Mouse (Mus musculus): ENCODE measurements at regions not wholly inside any gene's neighbourhood (a gene's known extent, or its start where the extent isn't known, plus 50 kb on each side); places are given as distances from the start of the nearest gene placed in this dataset.
"Not testable (repeated sequence)": the region's sequence is repeated elsewhere in the genome, so short reads cannot be mapped to it uniquely, and the experiment has no call there.

DNA sequence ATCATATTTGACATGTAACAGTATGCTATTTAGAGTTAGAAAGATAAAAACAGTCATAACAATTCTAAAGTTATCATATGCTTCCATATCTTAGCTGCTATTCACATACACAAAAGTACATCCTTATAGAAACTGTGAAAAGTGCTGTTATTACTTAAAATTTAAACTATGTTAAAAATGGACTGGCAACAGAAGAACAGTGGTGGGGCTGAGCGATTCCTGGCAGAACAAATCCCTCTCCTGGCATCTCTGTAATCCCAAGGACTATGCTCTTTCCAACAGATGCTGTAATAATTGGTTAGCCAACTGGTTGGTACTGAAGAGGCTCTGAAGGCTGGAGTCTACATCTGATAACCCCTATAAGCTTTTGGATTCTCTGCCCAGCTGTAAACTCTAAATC lies 393.0 kb upstream of the Slc39a10 start:
- no peak for DNase-seq

DNA sequence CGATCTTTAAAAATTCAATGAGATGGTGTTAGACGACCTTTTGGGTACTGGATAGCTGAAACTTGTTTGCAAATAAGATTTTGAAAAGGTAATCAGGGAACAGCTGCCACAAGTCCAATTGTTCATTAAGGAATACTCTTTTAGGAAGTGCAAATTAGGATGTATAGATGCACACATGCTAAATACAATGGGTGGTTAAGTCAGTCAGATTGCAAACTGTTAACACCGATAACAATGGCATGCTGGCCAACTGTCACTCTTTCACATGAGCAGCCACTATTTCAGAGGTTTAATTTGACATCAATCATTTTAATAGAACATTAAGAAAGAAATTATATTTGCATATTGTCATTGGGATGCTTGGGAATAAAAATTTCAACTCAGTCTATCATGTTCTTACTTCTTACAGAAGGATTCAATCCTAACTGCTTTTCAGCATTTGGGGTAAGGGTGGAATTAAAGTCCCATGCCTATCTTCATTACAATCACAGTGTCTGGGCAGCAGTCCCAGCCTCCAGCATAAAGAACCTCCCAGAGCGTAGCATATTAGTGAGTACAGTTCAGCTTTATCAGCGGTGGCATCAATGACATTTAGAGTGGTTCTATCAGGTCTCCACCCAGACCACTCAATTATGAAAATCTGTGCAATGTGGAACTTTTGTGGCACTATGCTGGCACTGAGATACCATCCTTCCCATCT lies 385.8 kb upstream of the Slc39a10 start:
- no peak for DNase-seq

DNA sequence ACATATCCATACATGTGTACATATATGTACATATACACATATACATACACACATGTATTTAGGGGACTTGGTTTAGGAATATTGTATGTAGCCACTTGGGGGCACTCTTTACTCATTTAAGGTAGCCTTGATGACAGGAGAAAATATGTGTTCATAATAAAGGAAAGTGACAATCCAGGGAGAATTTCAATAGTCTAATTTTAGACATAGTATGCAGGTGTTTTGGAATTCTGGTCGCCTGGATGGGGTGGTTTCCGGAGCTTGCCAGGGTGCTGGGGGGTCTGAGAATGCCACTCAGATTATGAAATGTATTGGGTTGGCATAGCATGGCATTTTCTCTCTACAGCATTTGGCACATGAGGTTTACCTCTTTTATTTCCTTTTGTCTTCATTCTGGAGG lies 385.2 kb upstream of the Slc39a10 start:
- DNase-seq, result peak; percentile 7

DNA sequence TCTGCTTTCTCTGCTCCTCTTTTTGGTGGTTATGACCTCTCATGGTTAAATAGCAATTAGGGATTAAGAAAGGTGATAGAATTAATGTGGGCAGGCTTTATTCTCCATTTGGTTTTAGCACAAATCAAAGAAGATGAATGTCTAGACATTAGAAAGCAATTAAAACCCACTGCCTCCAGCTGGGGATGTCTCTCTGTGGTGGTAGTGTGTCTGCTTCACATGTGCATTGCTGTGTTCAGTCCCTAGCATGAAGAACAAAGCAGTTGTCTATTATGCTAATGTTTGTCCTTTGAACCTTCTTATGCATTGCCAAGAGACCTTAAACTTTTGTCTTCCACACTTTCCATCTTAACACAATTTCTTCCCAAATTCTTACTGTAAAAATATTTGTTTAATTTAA lies 379.5 kb upstream of the Slc39a10 start:
- no peak for DNase-seq

DNA sequence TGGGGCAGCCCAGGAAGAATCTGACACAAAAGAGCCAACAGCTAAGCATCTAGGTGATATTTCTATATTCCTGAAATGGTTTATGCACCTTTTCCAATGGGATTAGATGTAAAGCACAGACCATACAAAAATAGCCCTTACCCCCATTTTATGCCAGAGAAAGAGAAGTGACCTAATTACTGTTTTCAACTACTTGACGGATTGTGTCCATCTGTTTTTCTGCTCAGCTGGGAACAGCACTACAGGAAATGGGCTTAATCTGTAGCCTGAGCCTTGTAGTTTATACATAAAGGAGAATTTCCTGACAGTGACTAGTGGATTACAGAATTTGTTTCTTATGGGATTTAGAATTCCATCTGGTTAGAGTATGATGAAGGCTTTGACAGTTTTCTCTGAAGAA lies 371.0 kb upstream of the Slc39a10 start:
- DNase-seq, result no peak

DNA sequence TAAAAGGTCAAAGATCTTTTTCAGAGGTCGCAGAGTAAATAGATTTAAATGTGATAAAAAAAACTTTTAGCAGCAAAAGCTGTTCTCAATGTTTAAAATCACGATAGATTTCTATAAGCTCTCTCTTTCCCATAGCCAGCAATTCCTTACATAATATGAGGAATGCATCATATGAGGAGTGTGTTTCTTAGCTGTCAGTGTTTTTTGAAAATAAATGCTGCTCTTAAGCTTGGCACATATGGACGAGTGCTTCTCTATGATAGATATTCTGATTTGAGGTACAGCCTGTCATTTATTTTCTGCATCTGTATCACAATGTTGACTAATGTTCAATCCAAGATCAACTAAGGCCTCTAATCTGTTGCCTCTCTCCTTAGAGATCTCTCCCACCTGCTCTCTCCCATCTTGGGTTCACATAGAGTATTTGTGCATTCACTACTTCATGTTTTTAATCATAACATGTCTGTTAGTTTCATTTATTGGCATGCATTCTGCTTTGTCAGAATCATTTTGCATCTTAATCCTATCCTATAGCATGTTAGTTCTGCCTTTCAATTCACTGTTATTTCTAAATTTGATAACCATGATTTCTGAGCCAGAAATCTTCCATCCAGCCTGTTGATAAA lies 369.0 kb upstream of the Slc39a10 start:
- DNase-seq, result no peak

DNA sequence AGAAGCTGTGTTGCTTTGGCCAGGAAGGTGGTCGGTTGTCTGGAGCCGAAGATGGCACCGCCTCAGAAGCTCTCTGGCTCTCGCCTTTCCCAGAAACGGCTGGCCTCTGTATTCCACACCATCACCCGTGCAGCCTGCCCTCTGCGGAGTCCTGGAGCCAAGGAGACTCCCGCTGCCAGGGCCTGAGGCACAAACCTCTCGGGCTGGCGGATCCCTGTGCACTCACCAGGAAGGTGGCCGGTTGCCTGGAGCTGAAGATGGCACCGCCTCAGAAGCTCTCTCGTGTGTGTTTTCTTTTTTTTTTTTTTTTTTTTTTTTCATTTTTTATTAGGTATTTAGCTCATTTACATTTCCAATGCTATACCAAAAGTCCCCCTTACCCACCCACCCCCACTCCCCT lies 358.1 kb upstream of the Slc39a10 start:
- not testable (repeated sequence) for DNase-seq

DNA sequence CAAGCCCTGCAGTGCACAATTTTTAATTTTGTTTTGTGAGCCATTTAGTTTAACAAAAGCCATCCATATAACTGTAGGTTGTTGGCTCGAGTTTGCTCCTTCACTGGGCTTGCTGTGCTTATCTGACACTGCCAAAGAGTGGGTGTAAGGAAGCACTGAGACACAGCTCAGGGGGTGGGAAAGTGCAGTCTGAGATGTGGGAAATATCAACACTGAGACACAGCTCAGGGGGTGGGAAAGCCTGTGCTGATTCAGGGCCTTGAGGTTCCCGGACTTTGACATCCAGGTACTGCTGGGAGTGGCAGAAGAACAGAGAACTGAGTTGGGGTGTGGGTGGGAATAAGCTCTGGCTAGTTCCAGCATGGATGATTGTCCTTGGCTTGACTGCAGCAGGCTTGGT lies 324.4 kb upstream of the Slc39a10 start:
- no peak for DNase-seq

DNA sequence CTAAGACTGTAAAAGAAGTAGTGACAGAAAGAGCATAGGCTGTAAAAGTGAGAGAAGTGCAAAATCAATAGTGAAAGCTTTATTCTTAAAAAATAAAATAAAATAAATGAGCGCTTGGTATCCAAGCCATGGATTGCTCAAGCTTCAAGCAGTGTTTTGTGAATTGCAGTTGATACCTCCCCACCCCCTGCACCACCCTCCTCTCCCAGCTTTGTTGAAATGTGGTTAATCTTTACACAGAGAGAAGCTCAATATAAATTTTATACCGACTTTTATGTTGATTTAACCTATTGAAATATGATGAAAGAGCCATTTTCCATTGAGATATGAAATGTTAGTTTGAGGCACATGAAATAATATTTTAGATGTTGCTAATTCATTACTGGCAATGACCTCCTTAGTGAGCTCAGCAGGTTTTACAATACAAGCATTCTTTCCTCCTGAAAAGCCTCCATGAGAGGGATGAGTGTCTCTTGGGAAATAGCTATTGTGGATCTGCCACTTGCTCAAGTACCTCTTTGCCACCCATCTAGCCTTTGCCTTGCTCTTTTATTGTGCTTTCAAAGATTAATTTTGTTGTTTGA lies 323.9 kb upstream of the Slc39a10 start:
- no peak for DNase-seq

DNA sequence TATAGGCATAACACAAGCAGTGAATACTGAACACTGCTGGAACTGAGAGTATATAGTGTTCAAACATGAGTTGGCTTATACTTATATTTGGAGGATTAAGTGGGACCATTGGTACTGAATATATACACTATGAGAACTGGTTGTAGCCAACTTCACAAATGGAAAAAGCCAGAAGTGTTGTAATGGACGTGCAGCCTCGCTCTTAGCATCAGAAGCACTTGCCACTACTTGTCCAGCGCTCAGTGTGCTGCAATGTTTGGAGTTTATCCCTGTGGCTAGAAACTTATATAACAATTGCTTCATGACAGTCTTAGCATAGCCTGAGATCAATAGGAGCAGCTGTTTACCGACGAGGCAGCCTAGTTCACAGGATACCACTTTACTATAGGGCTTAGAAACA lies 320.8 kb upstream of the Slc39a10 start:
- no peak for DNase-seq

DNA sequence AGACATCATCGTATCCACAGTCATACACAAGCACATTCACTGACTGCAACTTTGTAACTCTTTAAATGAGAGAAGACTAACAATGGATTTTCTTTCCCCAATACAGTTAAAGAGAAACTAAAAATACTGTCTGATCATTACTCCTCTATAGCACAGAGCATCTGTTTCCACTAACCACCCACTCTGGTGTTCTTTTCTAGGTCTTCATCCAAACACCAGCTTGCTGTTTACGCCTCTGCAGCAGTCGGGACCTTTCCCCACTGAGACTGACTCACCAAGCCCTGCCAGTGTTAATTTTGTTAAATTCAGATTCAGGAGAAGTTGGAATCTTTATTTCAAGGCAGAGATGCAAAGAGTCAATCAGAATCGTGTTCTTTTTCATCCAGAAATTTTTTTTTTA lies 300.3 kb upstream of the Slc39a10 start:
- DNase-seq, result no peak

DNA sequence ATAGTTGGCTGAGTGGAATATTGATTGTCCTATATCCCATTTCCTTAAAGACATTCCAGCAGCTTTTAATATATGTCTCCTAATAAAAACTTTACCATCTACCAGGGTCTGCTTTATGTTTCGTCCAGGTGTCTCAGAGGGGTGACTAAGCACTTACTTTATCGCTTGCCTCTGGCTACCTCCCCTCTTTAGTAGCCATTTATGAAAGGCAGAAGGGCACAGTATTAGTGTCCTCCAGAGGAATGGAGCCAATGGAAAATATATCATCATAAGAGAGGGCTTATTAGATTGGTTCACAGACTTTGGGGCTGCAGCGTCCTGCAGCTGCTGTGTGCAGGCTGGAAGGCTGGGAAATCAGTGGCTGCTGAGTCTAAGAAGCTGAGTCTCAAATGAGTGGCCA lies 271.8 kb upstream of the Slc39a10 start:
- no peak for DNase-seq

DNA sequence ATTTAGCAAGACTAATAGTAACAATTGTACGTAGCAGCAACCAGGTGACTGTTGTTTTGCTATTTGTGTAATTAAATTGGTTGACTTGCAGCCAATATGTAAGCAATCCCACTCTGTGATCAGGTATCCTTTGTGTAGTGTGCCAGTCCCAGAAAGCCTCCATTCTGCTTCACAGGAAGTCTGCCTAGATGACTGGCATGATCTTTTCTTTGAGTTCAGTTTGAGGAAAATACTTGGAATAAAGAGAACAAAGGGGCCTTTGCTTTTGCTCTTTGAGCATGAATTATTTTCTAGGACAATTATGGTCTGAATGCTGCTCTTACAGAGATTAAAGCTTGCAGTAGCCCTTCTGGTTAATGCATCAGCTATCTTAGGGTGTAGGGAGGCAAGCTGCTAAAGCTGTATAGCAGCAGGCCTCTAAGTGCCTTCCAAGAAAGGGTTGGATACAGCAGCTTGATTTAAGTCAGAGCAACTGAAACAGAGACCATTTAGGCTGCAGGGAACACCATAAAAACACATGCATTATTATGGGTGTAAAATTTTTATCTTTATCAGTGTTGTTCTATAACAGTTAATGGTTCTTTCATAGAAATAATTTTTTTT lies 271.3 kb upstream of the Slc39a10 start:
- DNase-seq, result no peak

DNA sequence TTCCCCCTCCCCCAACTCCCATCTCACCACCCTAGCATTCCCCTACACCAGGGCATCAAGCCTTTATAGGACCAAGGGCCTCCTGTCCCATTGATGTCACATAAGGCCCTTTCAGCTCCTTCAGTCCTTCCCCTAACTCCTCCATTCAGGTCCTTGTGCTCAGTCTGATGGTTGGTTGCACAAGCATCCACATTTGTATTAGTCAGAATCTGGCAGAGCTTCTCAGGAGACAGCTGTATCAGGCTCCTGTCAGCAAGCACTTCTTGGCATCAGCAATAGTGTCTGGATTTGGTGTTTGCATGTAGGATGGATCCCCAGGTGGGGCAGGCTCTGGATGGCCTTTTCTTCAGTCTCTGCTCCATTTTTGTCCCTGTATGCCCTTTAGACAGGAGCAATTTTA lies 237.4 kb upstream of the Slc39a10 start:
- DNase-seq, result not testable (repeated sequence)

DNA sequence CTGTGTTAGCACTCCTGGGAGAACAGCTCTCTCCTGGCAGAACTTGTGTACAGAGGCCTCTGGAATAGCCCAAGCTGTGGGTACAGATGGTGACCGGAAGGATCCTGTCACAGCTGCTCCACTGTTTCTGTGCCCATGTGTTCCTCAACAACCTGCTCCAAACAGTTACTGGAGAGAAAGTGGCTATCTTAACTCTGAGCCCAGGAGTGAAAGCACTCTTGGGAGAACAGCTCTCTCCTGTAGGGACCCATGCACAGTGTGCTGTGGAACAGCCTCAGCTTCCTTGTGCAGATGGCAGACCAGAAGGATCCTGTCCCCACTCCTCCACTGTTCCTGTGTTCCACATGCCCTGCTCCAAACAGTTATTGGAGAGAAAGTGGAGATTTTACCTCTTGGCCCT lies 227.0 kb upstream of the Slc39a10 start:
- DNase-seq, result no peak

DNA sequence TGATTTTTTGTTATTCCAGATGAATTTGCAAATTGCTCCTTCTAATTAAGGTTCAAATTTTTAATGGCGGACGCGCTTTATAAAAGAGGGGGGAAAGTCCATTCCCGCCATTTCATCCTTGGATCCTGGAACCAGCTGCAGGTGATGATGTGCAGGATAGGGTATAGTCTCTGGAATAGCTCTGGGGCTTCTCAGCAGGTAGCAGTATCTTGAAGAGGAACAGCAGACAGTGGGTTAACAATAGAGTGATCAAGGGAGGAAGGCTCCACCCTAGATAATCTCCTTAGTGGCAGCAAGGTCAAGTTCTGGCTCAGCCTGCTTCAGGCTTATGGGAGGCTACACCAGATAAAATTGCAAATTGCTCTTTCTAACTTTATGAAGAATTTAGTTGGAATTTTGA lies 224.0 kb upstream of the Slc39a10 start:
- DNase-seq, result not testable (repeated sequence)

DNA sequence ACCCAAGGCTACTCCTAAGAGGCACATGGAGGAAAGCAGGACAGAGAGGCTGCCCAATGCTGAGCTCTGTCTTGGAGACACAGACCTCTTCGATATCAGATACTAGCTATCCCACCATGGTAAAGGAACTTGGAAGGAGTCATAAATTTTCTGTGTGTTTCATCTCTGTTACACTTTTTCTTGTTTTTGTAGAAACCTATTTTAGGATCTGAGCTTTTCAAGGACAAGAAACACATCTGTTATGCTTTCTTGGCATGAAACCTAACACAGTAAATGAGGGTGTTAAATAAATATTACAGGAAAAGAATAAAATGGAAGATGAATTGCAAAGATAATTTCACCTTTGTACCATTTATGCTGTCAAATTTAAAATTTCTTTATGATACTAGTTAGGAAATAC lies 219.8 kb upstream of the Slc39a10 start:
- DNase-seq, result no peak

DNA sequence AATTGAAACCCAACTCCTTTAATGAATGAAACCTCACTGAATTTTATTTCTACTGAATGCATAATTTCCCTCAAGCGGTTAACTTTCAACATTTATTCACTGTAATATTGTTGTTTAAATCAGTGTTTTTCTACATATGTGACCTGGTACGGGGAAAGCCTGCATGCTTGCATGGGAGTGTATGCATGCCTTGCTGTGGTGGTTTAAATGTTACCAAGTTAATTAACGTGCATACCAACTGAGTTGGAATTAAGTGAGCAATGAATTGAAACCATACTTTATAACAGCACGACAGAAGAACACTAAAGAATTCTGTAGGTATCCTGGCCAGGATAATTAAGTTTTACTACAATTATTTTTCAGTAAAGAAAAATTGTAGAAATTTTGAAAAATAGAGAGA lies 211.4 kb upstream of the Slc39a10 start:
- DNase-seq, result no peak

DNA sequence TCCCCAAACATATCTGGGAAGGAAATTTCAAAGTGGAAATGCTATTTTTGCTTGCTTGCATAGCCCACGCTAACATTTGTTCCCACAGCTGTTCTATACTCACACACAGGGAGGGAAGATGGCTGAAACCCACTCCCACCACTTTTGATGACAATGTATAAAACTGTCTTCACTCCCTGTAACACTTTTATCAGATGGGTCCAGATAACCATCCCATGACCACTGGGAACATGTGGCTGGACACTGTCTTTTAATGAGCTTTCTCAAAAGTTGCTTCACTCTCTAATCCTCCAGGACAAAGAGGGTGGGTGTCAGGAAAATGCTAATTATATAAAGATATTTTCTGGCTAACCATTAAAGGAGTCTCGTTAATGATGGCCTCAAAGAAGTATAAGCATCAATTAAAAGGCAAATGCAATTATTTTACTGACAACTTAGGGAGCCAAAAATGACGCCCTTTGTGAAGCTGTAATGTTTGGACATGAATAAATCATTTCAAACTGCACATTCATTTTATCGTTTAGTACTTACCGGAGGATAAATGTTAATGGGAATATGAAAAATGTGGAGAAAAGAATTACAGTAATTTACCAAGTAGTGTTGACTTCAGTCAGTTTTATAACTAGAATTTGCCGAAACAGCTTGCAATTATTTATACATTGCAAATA lies 210.8 kb upstream of the Slc39a10 start:
- no peak for DNase-seq

DNA sequence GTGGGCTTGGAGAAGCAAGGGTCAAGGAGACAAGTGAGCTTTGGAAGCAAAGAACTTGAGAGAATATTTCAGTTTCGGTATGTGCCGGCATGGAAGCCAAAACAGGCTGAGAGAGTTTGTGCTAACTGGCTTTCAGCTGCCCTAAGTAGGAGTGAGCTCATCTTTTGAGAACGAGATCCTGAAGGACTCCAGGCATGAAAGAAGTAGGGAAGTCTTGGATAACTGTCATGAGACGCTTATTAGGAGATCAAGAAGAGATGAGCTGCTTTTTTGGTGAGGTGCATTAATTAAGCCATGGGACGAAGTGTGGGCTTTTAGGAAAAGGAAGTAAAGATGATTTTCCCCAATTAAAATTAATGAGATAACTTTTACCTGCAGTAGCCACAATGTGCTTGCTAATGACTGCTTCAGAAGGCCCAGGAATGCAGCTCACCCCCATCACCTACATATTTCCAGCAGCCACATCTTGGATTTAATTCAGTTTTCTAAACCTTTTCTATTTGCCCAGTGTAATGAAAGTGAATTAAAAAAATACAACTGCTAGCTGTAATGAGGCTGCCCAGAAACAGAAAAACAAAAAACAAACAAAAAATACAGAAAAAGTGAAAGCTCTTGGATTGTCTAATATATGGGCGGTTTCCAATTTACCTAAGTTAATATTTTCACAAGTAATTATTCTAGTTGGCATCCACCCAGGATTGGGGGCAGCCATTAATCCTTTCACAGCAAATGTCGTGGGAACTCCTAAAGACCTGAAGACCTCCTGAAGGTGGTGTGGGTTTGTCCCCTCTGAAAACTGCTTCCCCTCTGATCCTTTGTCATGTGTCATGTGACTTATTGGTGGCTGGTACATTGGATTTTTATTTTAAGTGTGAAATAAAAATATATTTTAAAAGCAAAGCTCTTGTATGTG lies 204.7 kb upstream of the Slc39a10 start:
- no peak for DNase-seq

DNA sequence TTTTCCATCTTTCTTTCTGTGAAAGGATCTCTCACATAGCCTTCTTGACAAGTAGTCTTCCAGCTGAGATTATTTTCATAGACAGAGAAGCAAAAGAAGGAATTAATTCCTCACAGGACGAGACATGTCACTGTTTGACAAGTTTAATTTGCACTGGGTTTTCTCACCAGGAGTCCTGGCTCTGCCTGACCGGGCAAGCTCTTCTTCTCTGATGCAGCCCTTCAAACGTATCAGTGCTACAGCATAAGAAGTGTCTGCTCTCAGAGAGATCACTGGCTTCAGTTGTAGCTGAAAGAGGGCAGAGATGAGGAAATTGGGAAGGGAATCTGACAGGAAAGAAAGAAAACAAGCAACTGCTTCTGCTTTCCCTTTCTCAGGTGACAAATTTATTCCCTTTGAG lies 201.8 kb upstream of the Slc39a10 start:
- DNase-seq, result no peak

DNA sequence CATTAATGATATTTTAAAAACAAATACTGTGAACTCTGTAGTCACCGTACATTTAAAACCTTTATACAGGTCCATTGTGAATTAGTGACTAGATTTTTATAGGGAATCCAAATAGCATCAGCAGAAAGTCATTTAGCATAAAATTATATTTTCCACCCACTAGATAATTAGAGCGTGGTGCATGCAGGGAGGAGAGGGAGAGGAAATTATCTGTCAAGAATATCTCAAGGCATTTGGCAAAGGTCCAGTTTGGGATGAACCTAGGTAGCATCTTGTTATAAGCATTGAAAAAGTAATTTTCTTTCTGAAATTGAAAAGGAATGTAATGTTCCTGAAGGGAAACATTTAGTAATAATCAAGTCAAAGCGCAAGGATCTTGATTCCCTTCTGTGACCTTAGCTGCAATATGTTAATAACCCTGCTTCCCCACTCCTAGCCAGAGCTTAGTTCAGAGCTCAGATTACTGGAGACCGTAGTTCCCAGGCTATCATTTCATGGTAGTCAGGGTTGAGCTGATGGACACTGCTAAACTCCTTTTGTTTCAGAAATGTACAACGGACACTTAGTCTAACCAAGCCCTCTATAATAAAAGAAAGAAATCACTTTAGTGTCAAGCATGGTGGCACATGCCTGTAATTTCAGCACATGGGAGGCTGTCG lies 200.8 kb upstream of the Slc39a10 start:
- no peak for DNase-seq
